Mouse (Mus musculus) hindbrain, embryonic 10.5 days (tissue): Measurements from ENCODE around the gene Fggy. TPM values are rescaled to one million over a fixed set of nuclear protein-coding genes. Genes with fewer than 3 reads are reported as not detected.

ENCODE experiments used
- DNase-seq: peaks from one replicate; pipeline ENCODE4 v3.0.0-alpha.2; 2017; ENCODE audit warnings: low spot score
- H3K27ac ChIP-seq: fragments of 300-500 bp; sonication (generic); 2 replicates; pipeline ENCODE4 v1.5.1; 2016; ENCODE audit warnings: mild to moderate bottlenecking, moderate library complexity
- H3K27me3 ChIP-seq: fragments of 300-500 bp; sonication (generic); 2 replicates; pipeline ENCODE4 v1.6.1; 2016; ENCODE audit warnings: mild to moderate bottlenecking; ENCODE audit not compliant: poor library complexity, insufficient read depth, severe bottlenecking
- H3K36me3 ChIP-seq: fragments of 300-500 bp; sonication (generic); 2 replicates; pipeline ENCODE4 v1.6.1; 2016; ENCODE audit warnings: mild to moderate bottlenecking, moderate library complexity
- H3K4me1 ChIP-seq: fragments of 300-500 bp; sonication (generic); replicated peaks from 2 replicates; pipeline ENCODE4 v1.6.1; 2016; ENCODE audit warnings: mild to moderate bottlenecking
- H3K4me3 ChIP-seq: fragments of 300-500 bp; sonication (generic); 2 replicates; pipeline ENCODE4 v1.5.1; 2016; ENCODE audit warnings: mild to moderate bottlenecking, moderate library complexity
- H3K9me3 ChIP-seq: fragments of 300-500 bp; sonication (generic); 2 replicates; pipeline ENCODE4 v1.6.1; 2016; ENCODE audit warnings: mild to moderate bottlenecking, moderate library complexity
- WGBS: fragments of 180-500 bp; shearing (Covaris S2); methylation state at CpG from one replicate; pipeline ENCODE4 v1.1.7; 2016; 5-methylcytosine and 5-hydroxymethylcytosine counted together
- polyA plus RNA-seq: library from polyadenylated mRNA; unstranded; fragments of >200 nt; fragmentation: Nextera tagmentation; extraction: Ambion mirVana; gene quantifications from 2 replicates; pipeline ENCODE4 v1.2.1, GENCODE M21; 2016

The Fggy gene
- polyA plus RNA-seq, 1 experiment from 2014 or later, result 7.5 TPM

DNA sequence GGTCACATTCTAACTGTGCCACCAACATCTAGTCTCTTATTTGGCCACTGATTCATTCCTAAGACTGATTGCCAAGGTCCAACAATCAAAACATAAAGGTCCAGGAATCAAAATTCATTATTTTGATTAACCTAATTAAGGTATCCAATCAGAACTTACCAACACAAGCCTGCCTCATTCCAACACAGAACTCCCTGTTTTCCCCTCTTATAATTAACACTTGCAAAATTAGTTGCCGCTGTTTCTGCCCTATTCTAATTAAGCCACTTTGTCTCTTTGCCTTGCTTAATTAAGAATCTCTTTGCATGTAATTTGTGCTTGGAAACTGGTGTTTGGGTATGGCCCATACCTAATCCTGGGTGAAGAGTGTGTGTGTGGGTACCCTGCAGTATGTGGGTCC, 372.6 kb downstream of the Fggy start:
- no peaks in the 10 kb centered on the region for H3K27me3 ChIP-seq
- no peak overlapping the region for H3K4me3 ChIP-seq
- no peaks in the 10 kb centered on the region for H3K36me3 ChIP-seq
- no peaks in the 10 kb centered on the region for H3K4me1 ChIP-seq
- H3K9me3 ChIP-seq, result no peaks in the 10 kb centered on the region
- 83% methylated on average over 1 of the region's 1 CpGs for WGBS
- DNase-seq, result no peak
- H3K27ac ChIP-seq, result no peak overlapping the region

GRCm38 (mm10) chr4:95931331-95931730, 374.0 kb downstream of the Fggy start:
- Histone ChIP-seq H3K4me1 (no peaks in the 10 kb centered on the region), H3K9me3 (no peaks in the 10 kb centered on the region), H3K36me3 (no peaks in the 10 kb centered on the region), H3K27ac (no peak overlapping the region), H3K27me3 (no peaks in the 10 kb centered on the region), H3K4me3 (no peak overlapping the region)
- no peak for DNase-seq
- WGBS, result 61% methylated on average over 2 of the region's 2 CpGs

DNA sequence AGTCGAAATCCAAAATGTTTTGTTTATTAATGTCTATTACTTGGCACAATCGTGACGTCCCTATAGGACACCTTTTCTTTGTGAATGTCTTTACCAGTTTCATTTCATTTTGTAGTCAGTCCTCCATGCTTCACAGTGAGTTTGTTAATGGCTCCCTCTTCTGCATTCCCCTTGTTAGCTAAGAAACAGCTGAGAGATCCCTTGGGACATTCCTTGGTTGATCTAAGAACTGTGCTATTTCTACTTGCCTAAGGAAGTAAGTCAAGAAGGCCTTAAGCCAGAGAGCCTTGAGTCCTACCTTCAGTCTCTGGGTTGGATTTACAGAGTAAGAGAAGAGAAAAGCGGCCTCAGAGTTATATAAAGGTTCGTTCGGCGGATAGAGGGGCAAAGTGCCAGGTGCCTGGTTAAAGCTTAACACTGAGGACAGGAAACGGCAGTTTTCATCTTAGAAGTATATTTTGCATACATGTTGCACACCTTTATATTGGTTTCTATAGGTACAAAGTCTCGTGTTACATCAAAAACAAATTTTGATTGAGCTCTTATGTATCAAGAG, 376.6 kb downstream of the Fggy start:
- 89% methylated on average over 9 of the region's 9 CpGs for WGBS
- H3K4me1 ChIP-seq, result no peaks in the 10 kb centered on the region
- H3K27ac ChIP-seq, result no peak overlapping the region
- no peak overlapping the region for H3K4me3 ChIP-seq
- no peaks in the 10 kb centered on the region for H3K27me3 ChIP-seq
- no peak for DNase-seq
- H3K36me3 ChIP-seq, result no peaks in the 10 kb centered on the region
- no peaks in the 10 kb centered on the region for H3K9me3 ChIP-seq

GRCm38 (mm10) chr4:95934384-95935035, 377.2 kb downstream of the Fggy start:
- Histone ChIP-seq H3K36me3 (no peaks in the 10 kb centered on the region), H3K4me1 (no peaks in the 10 kb centered on the region), H3K4me3 (no peak overlapping the region), H3K27ac (no peak overlapping the region), H3K27me3 (no peaks in the 10 kb centered on the region), H3K9me3 (no peaks in the 10 kb centered on the region)
- DNase-seq, result no peak
- WGBS, result 82% methylated on average over 4 of the region's 4 CpGs

DNA sequence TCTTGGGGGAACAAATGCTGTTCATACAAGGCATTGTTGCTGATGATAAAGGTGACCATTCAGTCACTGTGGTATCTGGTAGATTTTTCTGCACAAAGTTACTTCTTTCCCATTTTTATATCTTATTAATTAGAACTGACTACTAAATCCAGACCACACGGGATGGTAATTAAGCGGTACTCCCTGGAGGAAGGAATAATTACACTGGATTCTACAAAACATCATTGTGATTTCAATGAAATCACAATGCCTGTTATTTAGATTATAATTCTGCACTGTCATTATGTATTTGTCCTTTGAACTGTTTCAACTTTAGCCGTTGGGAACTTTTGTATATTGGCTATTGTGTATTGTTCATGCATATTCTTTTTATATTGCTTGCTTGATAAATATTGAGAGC, 381.4 kb downstream of the Fggy start:
- H3K36me3 ChIP-seq, result no peaks in the 10 kb centered on the region
- H3K27ac ChIP-seq, result no peak overlapping the region
- no peaks in the 10 kb centered on the region for H3K27me3 ChIP-seq
- 88% methylated on average over 3 of the region's 3 CpGs for WGBS
- no peak for DNase-seq
- H3K4me1 ChIP-seq, result no peaks in the 10 kb centered on the region
- H3K4me3 ChIP-seq, result no peak overlapping the region
- H3K9me3 ChIP-seq, result no peaks in the 10 kb centered on the region

DNA sequence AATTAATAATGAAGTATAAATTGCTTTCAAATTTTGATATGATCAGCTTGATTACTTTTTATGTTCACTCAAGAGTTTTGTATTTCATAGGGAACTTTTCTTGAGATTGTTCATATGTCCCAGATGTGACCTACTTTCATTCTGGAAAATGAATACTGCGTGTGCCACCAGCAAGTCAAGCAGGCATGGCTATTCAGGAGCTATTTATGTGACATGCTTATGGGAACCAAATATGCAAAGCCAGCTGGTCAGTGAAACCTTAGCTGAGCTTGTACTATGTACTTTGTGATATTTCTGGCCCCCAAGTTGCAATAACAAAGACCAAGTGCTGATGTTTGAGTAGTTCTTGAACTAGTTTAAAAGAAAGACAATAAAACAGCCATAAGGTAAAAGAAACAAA, 390.6 kb downstream of the Fggy start:
- H3K4me1 ChIP-seq, result no peaks in the 10 kb centered on the region
- H3K36me3 ChIP-seq, result no peaks in the 10 kb centered on the region
- H3K27me3 ChIP-seq, result no peaks in the 10 kb centered on the region
- no peak for DNase-seq
- no peaks in the 10 kb centered on the region for H3K9me3 ChIP-seq
- H3K4me3 ChIP-seq, result no peak overlapping the region
- no peak overlapping the region for H3K27ac ChIP-seq
- WGBS, result 74% methylated on average over 1 of the region's 1 CpGs

DNA sequence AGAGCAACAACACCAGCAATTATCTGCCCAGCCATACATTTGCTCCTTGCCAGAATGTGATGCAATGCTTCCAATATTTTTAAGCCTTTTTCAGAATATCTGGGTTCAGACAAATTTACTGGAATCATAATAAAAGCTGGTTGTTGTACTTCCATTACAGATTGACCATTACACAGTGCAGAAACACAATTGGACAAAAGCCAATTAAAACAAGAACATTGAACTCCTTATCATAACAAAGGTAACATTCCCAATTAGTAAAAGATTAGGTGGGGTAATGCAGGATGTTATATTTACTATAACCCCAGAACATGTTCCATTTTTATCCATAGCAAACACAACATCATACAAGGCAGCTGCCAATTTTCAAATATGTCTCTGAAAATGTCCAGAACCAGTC, 396.0 kb downstream of the Fggy start:
- H3K27me3 ChIP-seq, result no peaks in the 10 kb centered on the region
- no peaks in the 10 kb centered on the region for H3K36me3 ChIP-seq
- DNase-seq, result no peak
- no peak overlapping the region for H3K27ac ChIP-seq
- H3K4me1 ChIP-seq, result no peaks in the 10 kb centered on the region
- H3K4me3 ChIP-seq, result no peak overlapping the region
- no peaks in the 10 kb centered on the region for H3K9me3 ChIP-seq

GRCm38 (mm10) chr4:95966928-95967724, 409.8 kb downstream of the Fggy start, which contains the start of gene Hook1:
TSS of gene Hook1 (plus strand) at chr4:95967240.
- peak within 1 kb of the TSS; percentile 73 for H3K4me3 ChIP-seq
- peaks cover 14% of the 10 kb centered on the region; the same call in 1 of the 2 replicates for H3K27me3 ChIP-seq
- no peaks in the 10 kb centered on the region for H3K36me3 ChIP-seq
- peak within 1 kb of the TSS; percentile 89 for H3K27ac ChIP-seq
- WGBS, result under 1% methylated on average over 82 of the region's 82 CpGs
- H3K9me3 ChIP-seq, result no peaks in the 10 kb centered on the region
- peaks cover 21% of the 10 kb centered on the region; the same call in 1 of the 2 replicates for H3K4me1 ChIP-seq
- peak; percentile 94 for DNase-seq
